Mouse (Mus musculus): ENCODE measurements at regions not wholly inside any gene's neighbourhood (a gene's known extent, or its start where the extent isn't known, plus 50 kb on each side); places are given as distances from the start of the nearest gene placed in this dataset.

DNA sequence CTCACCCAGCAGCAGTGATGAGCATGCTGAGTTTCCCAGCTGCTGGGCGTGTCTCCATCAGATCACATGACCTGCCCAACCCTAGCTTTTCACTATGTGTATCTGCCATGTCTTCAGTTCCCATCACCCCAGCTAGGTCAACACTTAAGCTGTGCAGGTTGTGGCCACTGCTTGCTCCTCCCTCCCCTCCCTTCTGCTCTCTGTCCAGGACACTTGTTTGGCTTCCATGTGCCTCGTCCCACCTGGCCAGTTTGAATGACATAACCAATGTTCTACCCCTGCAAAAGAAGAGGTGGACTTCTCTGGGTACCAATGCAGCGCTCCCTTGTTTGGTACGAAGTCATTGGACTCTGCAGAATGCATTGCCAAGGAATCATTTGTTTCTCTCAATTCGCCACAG lies 460.7 kb downstream of the Wdr11 start:
- no peak for TF ChIP-seq POLR2A (IDR thresholded peaks at IDR 0.05; ENCODE audit: control insufficient read depth, low read depth, low read length)
- no peaks in the 10 kb centered on the region for H3K27me3 ChIP-seq (ENCODE audit: control insufficient read depth, insufficient read depth, low read length)

DNA sequence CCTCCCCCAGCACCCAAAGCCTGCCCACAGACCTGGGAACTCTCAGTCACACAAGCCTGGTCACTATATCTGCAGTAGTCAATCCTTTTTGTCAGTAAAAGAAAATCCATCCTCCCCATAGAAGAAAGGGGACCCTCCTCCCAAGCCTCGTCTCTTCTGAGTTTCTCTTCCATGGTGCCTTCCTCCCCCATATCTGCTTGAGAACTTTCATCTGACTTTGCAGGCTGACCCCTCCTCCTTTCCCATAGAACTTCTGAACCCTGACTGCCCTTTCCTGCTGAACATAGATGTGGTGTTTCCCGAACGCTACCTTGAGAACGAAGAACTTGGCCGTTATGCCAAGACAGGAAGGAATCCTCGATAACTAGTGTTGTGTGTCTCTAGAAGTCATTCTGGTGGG lies 462.5 kb downstream of the Ate1 start:
- no peak for TF ChIP-seq POLR2A (IDR thresholded peaks at IDR 0.05; ENCODE audit: control insufficient read depth, low read depth, low read length)
- TF ChIP-seq CTCF (IDR thresholded peaks at IDR 0.05; ENCODE audit: control insufficient read depth, insufficient read depth, insufficient replicate concordance, low read depth, low read length): no peak
- no peak overlapping the region for H3K4me3 ChIP-seq (ENCODE audit: control insufficient read depth, low read depth, low read length)

More for the DNA sequence above, 460.7 kb downstream of the Wdr11 start:
- H3K4me3 ChIP-seq (ENCODE audit: control insufficient read depth, low read depth, low read length): no peak overlapping the region
- H3K4me1 ChIP-seq (ENCODE audit: control insufficient read depth, insufficient read depth, low read length): no peaks in the 10 kb centered on the region
- no peak overlapping the region for H3K27ac ChIP-seq (ENCODE audit: control insufficient read depth, insufficient read depth, low read depth, low read length)
- no peaks in the 10 kb centered on the region for H3K36me3 ChIP-seq (ENCODE audit: control insufficient read depth, insufficient read depth, low read length)

DNA sequence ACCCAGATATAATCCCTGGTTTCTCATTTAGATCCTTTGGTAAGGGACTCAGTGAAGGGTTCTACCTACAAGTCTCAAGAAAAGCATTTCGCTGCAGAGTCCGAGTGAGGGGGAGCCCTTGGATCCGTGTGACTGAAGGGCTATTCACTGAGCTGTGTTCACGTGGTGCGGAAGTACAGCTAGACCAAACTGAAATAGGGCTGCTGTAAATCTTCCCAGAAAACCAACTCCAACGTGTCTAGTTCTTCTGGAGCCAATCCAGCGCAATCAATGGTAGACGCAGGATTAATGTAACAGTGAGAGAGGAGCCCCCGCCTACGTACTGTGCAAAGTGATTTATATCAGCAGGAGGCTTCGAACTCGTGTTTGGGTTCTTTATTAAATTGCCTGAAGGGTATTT lies 461.9 kb downstream of the Ate1 start:
- Histone ChIP-seq H3K36me3 (ENCODE audit: control insufficient read depth, insufficient read depth, low read length) (no peaks in the 10 kb centered on the region), H3K27ac (ENCODE audit: control insufficient read depth, insufficient read depth, low read depth, low read length) (no peak overlapping the region), H3K27me3 (ENCODE audit: control insufficient read depth, insufficient read depth, low read length) (no peaks in the 10 kb centered on the region), H3K4me1 (ENCODE audit: control insufficient read depth, insufficient read depth, low read length) (0 out of 2 replicates have a peak, but pooled peaks cover 2% of the 10 kb centered on the region), H3K4me3 (ENCODE audit: control insufficient read depth, low read depth, low read length) (no peak overlapping the region)
- TF ChIP-seq POLR2A (IDR thresholded peaks at IDR 0.05; ENCODE audit: control insufficient read depth, low read depth, low read length) (no peak), CTCF (IDR thresholded peaks at IDR 0.05; ENCODE audit: control insufficient read depth, insufficient read depth, insufficient replicate concordance, low read depth, low read length) (no peak)

More for the DNA sequence above, 462.5 kb downstream of the Ate1 start:
- Histone ChIP-seq H3K36me3 (ENCODE audit: control insufficient read depth, insufficient read depth, low read length) (no peaks in the 10 kb centered on the region), H3K27me3 (ENCODE audit: control insufficient read depth, insufficient read depth, low read length) (no peaks in the 10 kb centered on the region), H3K27ac (ENCODE audit: control insufficient read depth, insufficient read depth, low read depth, low read length) (no peak overlapping the region), H3K4me1 (ENCODE audit: control insufficient read depth, insufficient read depth, low read length) (0 out of 2 replicates have a peak, but pooled peaks cover 2% of the 10 kb centered on the region)

DNA sequence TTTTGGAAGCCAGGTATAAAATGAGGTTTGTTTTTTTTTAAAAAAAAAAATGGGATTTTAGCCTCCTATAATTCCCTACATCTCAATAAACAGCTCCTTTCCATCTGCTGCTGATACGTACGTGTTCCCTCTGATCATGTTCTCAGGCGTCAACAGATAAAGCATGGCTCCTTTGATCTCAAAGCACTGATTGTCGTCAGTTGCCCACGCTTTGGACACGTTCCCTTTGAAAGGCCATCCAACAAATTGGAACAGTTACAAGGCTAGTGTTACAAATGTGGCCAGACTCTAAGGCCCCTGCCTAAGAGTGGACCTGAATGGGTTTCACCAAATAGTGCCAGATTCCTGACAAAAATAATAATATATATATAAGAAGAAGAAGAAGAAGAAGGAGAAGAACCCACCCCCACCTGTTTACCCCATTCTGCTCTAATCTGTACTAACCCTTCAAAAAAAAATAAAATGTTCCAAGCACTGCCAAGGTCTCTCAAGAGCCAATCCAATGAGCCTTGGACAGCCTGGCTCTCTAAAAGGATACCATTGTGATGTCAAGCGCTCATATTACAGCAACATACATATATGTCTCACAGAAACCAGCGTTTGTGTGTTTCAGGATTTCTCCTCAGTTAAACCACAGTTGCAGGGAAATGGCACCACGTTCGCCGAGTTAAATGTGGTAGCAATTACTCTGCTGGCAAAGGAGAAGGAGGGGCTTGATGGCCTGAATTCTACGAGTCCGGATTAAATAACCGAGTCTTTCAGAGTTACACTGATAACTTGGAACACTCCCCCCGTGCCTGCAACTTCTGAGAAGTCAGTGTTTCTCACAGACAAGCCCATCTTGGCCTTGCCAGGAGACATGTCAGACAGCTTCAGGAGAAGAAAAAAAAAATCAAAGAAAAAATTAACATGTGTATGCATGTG lies 460.2 kb downstream of the Ate1 start:
- no peaks in the 10 kb centered on the region for H3K27me3 ChIP-seq (ENCODE audit: control insufficient read depth, insufficient read depth, low read length)
- TF ChIP-seq CTCF (IDR thresholded peaks at IDR 0.05; ENCODE audit: control insufficient read depth, insufficient read depth, insufficient replicate concordance, low read depth, low read length) (no peak), POLR2A (IDR thresholded peaks at IDR 0.05; ENCODE audit: control insufficient read depth, low read depth, low read length) (no peak)
- no peaks in the 10 kb centered on the region for H3K36me3 ChIP-seq (ENCODE audit: control insufficient read depth, insufficient read depth, low read length)
- no peak overlapping the region for H3K4me3 ChIP-seq (ENCODE audit: control insufficient read depth, low read depth, low read length)
- H3K4me1 ChIP-seq (ENCODE audit: control insufficient read depth, insufficient read depth, low read length): 0 out of 2 replicates have a peak, but pooled peaks cover 2% of the 10 kb centered on the region
- no peak overlapping the region for H3K27ac ChIP-seq (ENCODE audit: control insufficient read depth, insufficient read depth, low read depth, low read length)

DNA sequence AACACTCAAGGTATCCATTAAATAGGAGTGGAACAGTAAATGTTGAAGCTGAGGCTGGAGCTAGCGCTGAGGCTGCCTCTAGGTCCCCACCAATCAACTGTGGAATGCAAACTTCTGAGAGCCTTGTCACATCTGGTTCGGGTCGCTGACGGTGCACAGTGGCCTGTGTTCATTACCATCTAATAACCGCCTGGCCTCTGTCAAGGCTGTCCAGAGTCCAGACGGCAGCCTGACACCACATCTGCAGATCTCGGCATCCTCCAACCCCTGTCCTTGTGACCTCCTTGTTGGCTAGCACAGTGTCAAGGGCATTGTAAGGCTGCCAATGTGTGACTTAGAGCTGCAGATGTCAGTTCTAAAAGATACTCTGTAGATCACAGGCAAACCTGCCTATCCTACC lies 455.7 kb downstream of the Ate1 start:
- Histone ChIP-seq H3K4me1 (ENCODE audit: control insufficient read depth, insufficient read depth, low read length) (no peaks in the 10 kb centered on the region), H3K27me3 (ENCODE audit: control insufficient read depth, insufficient read depth, low read length) (no peaks in the 10 kb centered on the region), H3K4me3 (ENCODE audit: control insufficient read depth, low read depth, low read length) (no peak overlapping the region), H3K27ac (ENCODE audit: control insufficient read depth, insufficient read depth, low read depth, low read length) (no peak overlapping the region), H3K36me3 (ENCODE audit: control insufficient read depth, insufficient read depth, low read length) (no peaks in the 10 kb centered on the region)
- TF ChIP-seq POLR2A (IDR thresholded peaks at IDR 0.05; ENCODE audit: control insufficient read depth, low read depth, low read length) (no peak), CTCF (IDR thresholded peaks at IDR 0.05; ENCODE audit: control insufficient read depth, insufficient read depth, insufficient replicate concordance, low read depth, low read length) (no peak)

DNA sequence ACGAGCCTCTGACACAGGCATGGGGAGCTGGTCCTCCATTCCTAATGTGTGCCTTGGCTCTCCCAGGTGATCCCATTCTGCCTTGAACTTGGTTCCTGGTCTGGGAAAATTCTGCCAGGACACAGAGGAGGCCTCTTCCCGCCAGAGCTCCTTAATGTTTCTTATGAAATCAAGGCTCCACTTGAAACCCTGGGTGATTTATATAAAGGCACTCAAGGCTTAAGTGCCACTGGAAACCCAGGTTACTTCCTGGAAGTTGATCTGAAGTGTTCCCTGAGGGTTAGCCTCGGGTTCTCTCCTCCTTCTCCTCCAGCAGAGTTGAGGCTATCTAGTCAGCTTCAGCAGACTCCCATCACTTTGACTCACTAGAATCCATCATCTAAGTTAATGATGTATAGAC lies 451.9 kb downstream of the Ate1 start:
- no peaks in the 10 kb centered on the region; the same call in 1 of the 2 replicates for H3K4me1 ChIP-seq (ENCODE audit: control insufficient read depth, insufficient read depth, low read length)
- H3K36me3 ChIP-seq (ENCODE audit: control insufficient read depth, insufficient read depth, low read length): no peaks in the 10 kb centered on the region
- no peak overlapping the region for H3K27ac ChIP-seq (ENCODE audit: control insufficient read depth, insufficient read depth, low read depth, low read length)
- no peak for TF ChIP-seq POLR2A (IDR thresholded peaks at IDR 0.05; ENCODE audit: control insufficient read depth, low read depth, low read length)
- TF ChIP-seq CTCF (IDR thresholded peaks at IDR 0.05; ENCODE audit: control insufficient read depth, insufficient read depth, insufficient replicate concordance, low read depth, low read length): no peak
- H3K27me3 ChIP-seq (ENCODE audit: control insufficient read depth, insufficient read depth, low read length): no peaks in the 10 kb centered on the region
- H3K4me3 ChIP-seq (ENCODE audit: control insufficient read depth, low read depth, low read length): no peak overlapping the region

DNA sequence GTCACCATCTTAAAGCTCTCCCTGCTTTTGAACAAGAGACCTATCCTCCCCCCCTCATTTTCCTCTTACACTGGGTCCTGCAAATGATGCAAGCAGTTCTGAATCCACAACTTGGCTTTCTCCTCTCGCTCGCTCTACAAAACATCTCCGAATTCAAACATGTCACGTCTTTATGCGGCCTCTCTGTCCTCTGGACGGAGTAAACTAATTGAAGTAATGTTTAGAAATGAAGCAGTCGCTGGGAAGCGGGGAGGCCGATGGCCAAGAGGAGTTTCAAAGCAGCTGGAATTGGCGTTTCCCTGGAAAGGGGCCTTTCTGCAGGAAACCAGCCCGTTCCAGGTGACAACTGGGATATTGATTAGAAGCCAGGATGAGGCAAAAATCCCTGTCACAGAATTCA lies 446.8 kb downstream of the Ate1 start:
- Histone ChIP-seq H3K27me3 (ENCODE audit: control insufficient read depth, insufficient read depth, low read length) (no peaks in the 10 kb centered on the region), H3K27ac (ENCODE audit: control insufficient read depth, insufficient read depth, low read depth, low read length) (no peak overlapping the region), H3K4me3 (ENCODE audit: control insufficient read depth, low read depth, low read length) (no peak overlapping the region)

More for the DNA sequence above, 446.8 kb downstream of the Ate1 start:
- TF ChIP-seq POLR2A (IDR thresholded peaks at IDR 0.05; ENCODE audit: control insufficient read depth, low read depth, low read length) (no peak), CTCF (IDR thresholded peaks at IDR 0.05; ENCODE audit: control insufficient read depth, insufficient read depth, insufficient replicate concordance, low read depth, low read length) (no peak)
- H3K4me1 ChIP-seq (ENCODE audit: control insufficient read depth, insufficient read depth, low read length): peaks cover 2% of the 10 kb centered on the region; the same call in 1 of the 2 replicates
- no peaks in the 10 kb centered on the region for H3K36me3 ChIP-seq (ENCODE audit: control insufficient read depth, insufficient read depth, low read length)
